Mouse (Mus musculus) forebrain, embryonic 16.5 days (tissue): ENCODE data around the gene Ptpn6. TPM values are rescaled to one million over a fixed set of nuclear protein-coding genes. Genes with fewer than 3 reads are reported as not detected.

Experiments used
- ATAC-seq: fragments of 200-750 bp; cut with Nextera tagmentation; 2 replicates; pipeline ENCODE4 v1.8.0; 2017; ENCODE audit warnings: mild to moderate bottlenecking, moderate library complexity
- H3K27ac ChIP-seq: fragments of 300-500 bp; sonication (generic); 2 replicates; pipeline ENCODE4 v1.5.1; 2014; ENCODE audit warnings: low read length, control low read depth
- H3K27me3 ChIP-seq: fragments of 300-500 bp; sonication (generic); replicated peaks from 2 replicates; pipeline ENCODE4 v1.6.1; 2014; ENCODE audit warnings: low read length; ENCODE audit not compliant: control insufficient read depth, insufficient read depth
- H3K36me3 ChIP-seq: fragments of 300-500 bp; sonication (generic); 2 replicates; pipeline ENCODE4 v1.6.1; 2014; ENCODE audit not compliant: control insufficient read depth, insufficient read depth
- H3K4me1 ChIP-seq: fragments of 300-500 bp; sonication (generic); replicated peaks from 2 replicates; pipeline ENCODE4 v1.6.1; 2014; ENCODE audit warnings: low read length; ENCODE audit not compliant: control insufficient read depth, insufficient read depth
- H3K4me2 ChIP-seq: fragments of 300-500 bp; sonication (generic); 2 replicates; pipeline ENCODE4 v1.6.1; 2014; ENCODE audit warnings: mild to moderate bottlenecking, low read length, control low read depth
- H3K4me3 ChIP-seq: fragments of 300-500 bp; sonication (generic); replicated peaks from 2 replicates; pipeline ENCODE4 v1.5.1; 2014; ENCODE audit warnings: mild to moderate bottlenecking, low read length, control low read depth
- H3K9ac ChIP-seq: fragments of 300-500 bp; sonication (generic); replicated peaks from 2 replicates; pipeline ENCODE4 v1.6.1; 2014; ENCODE audit warnings: low read depth, low read length, control low read depth
- H3K9me3 ChIP-seq: fragments of 300-500 bp; sonication (generic); 2 replicates; pipeline ENCODE4 v1.6.1; 2016; ENCODE audit warnings: low read length; ENCODE audit not compliant: control insufficient read depth
- WGBS: fragments of 180-500 bp; shearing (Covaris S2); extraction: QIAGEN DNeasy Blood & Tissue Kit; methylation state at CpG from one replicate; pipeline ENCODE4 v1.1.7; 2014; 5-methylcytosine and 5-hydroxymethylcytosine counted together
- polyA plus RNA-seq: library from polyadenylated mRNA; unstranded; fragments of >200 nt; fragmentation: Nextera tagmentation; extraction: Ambion mirVana; gene quantifications from 2 replicates; pipeline ENCODE4 v1.2.1, GENCODE M21; 2015

The Ptpn6 gene
- polyA plus RNA-seq, 1 experiment from 2014 or later = 3.3 TPM

DNA sequence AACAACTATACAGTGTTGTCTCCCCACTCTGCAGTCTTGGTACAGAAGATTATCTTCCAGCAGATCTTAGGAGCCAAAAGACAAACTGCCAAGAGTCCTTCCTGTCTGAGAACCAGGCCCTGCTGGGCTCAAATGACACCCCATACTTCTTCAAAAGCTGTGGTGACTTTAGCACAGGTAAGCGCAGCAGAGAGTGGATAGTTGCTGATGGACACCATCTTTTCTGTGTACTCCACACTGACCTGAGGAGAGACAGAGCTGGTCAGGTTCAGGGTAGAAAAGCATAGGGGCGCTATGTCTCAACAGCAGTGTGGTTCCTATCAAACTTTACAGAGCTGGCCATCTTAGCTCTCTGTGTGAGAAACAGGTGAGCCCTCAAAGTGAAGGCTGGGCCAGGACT lies 34.1 kb downstream of the Ptpn6 start:
- Histone ChIP-seq H3K4me3 (no peak overlapping the region), H3K9me3 (no peaks in the 10 kb centered on the region), H3K27me3 (no peaks in the 10 kb centered on the region), H3K4me2 (no peak overlapping the region), H3K27ac (no peak overlapping the region), H3K36me3 (peaks cover 26% of the 10 kb centered on the region), H3K4me1 (peaks cover 1% of the 10 kb centered on the region; the same call in 1 of the 2 replicates), H3K9ac (no peak overlapping the region)
- 95% methylated on average over 2 of the region's 2 CpGs for WGBS
- no peak for ATAC-seq

DNA sequence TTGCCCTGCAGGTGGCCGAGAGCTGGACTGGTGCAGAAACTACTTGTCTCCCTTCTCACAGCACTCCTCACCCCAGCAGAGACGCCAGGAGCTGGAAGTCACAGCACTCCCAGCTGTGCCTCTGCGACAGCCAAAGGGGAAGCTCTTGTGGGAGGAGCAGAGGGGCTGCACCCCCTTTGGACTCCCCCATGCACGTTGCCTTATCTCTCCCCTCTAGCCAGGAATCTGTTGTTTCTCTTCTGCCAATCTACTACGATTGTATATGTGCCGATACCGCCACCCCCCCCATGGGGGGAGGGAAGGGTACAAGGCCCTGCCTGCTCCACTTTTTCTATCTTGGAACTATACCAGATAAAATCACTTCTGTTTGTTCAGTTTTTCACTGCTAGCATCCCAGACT lies 34.7 kb downstream of the Ptpn6 start:
- ATAC-seq = no peak
- Histone ChIP-seq H3K9me3 (no peaks in the 10 kb centered on the region), H3K4me2 (no peak overlapping the region), H3K27me3 (no peaks in the 10 kb centered on the region), H3K4me3 (no peak overlapping the region), H3K9ac (no peak overlapping the region), H3K36me3 (peaks cover 28% of the 10 kb centered on the region), H3K27ac (no peak overlapping the region), H3K4me1 (no peaks in the 10 kb centered on the region)
- WGBS = 74% methylated on average over 6 of the region's 7 CpGs

DNA sequence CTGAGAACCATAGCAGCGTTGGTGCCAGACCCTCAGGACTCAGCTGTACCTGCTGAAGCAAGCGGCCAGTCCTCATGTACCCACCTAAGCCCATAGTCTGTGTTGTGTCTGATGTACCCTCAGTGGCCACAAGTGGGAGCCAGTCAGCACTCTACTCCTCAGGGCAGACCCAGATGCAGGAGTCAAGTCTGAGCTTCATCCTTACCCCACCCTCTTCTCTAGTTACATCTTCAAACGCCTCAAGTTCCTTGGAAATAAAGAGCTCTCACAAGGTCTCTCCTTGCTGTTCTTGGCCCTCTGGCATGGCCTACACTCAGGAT lies 35.8 kb downstream of the Ptpn6 start:
- H3K27me3 ChIP-seq = no peaks in the 10 kb centered on the region
- no peak overlapping the region for H3K4me2 ChIP-seq
- no peaks in the 10 kb centered on the region for H3K4me1 ChIP-seq
- H3K4me3 ChIP-seq = no peak overlapping the region
- H3K27ac ChIP-seq = no peak overlapping the region
- H3K36me3 ChIP-seq = peaks cover 28% of the 10 kb centered on the region
- no peaks in the 10 kb centered on the region for H3K9me3 ChIP-seq
- ATAC-seq = peak; percentile 68
- 51% methylated on average over 3 of the region's 3 CpGs for WGBS
- H3K9ac ChIP-seq = no peak overlapping the region

DNA sequence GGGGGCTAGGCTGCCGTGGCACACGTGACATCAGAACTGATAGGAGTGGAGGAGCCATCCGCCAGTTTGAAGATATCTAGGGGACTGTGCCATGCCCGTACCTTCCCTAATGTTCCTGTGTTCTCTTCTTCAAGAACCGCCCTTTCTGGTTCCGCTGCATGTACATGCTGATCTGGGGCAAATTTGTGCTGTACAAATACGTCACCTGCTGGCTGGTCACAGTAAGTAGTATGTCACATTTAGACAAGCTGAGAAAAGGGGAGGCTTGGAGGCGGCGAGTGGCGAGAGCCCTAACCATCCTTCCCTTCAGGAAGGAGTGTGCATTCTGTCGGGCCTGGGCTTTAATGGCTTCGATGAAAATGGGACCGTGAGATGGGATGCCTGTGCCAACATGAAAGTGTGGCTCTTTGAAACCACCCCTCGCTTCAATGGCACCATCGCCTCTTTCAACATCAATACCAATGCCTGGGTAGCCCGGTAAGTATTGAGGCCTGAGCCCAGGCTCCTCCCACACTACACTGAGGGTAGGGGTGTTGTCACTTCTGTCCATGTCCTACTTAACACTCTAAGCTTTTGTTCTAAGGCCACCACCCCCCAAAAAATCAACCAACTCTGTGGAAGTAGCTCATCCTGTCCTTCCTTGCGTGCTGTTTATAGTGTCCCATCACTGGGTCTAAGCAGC lies 36.3 kb downstream of the Ptpn6 start:
- Histone ChIP-seq H3K4me3 (no peak overlapping the region), H3K27ac (no peak overlapping the region), H3K9me3 (no peaks in the 10 kb centered on the region), H3K4me2 (no peak overlapping the region), H3K36me3 (peaks cover 28% of the 10 kb centered on the region), H3K4me1 (no peaks in the 10 kb centered on the region), H3K27me3 (no peaks in the 10 kb centered on the region), H3K9ac (no peak overlapping the region)
- 92% methylated on average over 17 of the region's 17 CpGs for whole genome bisulfite sequencing
- no peak for ATAC-seq

DNA sequence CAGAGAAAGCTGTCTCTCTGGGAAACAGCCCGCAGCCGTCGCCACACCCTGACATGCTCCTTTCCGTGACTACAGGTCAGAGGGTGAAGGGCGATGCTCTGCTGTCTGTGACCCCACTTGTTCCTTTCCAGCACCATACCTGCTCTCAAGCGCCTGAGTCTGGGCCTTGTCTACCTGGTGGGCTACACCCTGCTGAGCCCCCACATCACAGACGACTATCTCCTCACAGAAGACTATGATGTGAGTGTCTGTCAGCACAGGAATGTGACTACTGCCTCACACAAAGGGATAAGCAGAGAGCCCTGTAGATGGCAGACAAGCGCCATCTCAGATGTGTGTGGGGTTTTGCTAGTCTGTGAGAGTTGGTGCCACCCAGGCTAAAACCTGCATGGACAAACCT lies 37.2 kb downstream of the Ptpn6 start:
- H3K9me3 ChIP-seq = no peaks in the 10 kb centered on the region
- H3K36me3 ChIP-seq = peaks cover 28% of the 10 kb centered on the region
- no peak overlapping the region for H3K4me3 ChIP-seq
- H3K9ac ChIP-seq = no peak overlapping the region
- H3K4me2 ChIP-seq = no peak overlapping the region
- no peaks in the 10 kb centered on the region for H3K27me3 ChIP-seq
- no peak overlapping the region for H3K27ac ChIP-seq
- WGBS = 79% methylated on average over 8 of the region's 8 CpGs
- peak; percentile 22 for ATAC-seq
- no peaks in the 10 kb centered on the region for H3K4me1 ChIP-seq

DNA sequence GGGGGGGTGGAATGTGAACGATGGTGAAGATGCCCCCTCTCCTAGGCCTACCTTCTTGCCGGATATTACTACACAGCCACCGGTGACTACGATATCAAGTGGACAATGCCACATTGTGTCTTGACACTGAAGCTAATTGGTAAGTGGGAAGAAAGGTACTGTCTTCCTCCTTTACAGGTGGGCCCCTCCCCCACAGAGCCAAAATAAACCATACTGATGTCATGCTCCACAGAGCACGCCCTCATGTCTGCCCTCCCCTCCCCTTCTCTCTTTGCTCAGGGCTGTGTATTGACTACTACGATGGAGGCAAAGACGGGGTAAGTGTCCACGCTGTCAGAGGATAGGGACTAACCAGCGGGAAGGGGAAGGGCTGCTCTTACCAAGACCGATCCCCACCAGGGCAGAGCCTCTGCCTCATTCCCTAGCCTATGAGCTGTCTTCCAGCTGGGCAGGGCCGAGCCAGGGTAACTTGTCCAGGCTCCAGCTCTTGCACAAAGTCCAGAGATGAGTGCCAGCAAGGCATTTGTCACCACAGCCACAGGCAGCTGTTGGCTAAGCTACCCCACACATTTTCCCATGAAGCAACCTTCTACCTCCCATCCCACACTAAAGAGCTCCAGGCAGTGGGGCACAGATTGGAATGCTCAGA lies 38.4 kb downstream of the Ptpn6 start:
- 0 out of 2 replicates have a peak, but pooled peaks have one; percentile 9 for ATAC-seq
- H3K27me3 ChIP-seq = no peaks in the 10 kb centered on the region
- H3K27ac ChIP-seq = no peak overlapping the region
- H3K4me2 ChIP-seq = no peak overlapping the region
- 85% methylated on average over 11 of the region's 11 CpGs for WGBS
- no peaks in the 10 kb centered on the region for H3K4me1 ChIP-seq
- H3K9ac ChIP-seq = no peak overlapping the region
- no peaks in the 10 kb centered on the region for H3K9me3 ChIP-seq
- H3K36me3 ChIP-seq = peaks cover 26% of the 10 kb centered on the region
- H3K4me3 ChIP-seq = no peak overlapping the region

DNA sequence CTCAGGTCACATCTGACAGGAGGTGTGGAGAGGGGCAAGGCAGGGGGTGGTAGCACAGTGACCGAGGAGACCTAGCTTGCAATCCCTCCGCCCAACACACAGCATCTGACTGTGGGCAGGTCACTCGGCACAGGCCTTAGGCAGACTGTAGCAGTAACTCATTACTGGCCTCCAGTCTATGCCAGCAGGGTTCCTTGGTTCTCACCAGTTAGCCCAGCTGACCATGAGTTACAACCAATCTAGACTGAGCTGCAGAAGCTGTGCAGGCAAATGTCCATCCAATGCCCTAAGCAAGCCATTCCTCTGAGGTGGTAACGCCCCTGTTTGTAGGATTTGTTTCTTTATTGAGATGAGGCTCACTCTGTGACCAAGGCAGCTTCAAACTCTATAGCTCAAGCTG lies 39.1 kb downstream of the Ptpn6 start:
- H3K36me3 ChIP-seq = peaks cover 19% of the 10 kb centered on the region
- ATAC-seq = no peak
- 93% methylated on average over 4 of the region's 4 CpGs for WGBS

DNA sequence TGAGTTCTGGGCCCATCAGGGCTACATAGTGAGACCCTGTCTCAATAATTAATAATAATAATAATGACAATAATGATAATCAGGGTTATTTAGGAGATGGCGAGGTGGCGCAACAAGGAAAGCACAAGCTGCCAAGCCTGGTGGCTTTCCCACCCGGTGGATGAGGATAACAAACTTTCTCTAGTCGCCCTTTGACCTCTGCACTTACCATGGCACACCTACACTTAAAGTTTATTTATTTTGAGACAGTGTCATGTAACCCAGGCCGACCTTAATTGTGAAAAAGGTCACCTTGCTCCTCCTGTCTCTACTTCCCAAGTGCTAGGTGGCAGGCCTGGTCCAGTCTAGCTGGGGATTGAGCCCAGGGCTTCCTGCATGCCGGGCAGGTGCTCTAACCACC lies 39.8 kb downstream of the Ptpn6 start:
- H3K27ac ChIP-seq = no peak overlapping the region
- H3K36me3 ChIP-seq = peaks cover 13% of the 10 kb centered on the region; the same call in 1 of the 2 replicates

More for the DNA sequence above, 39.1 kb downstream of the Ptpn6 start:
- no peak overlapping the region for H3K27ac ChIP-seq
- H3K4me2 ChIP-seq = no peak overlapping the region
- H3K27me3 ChIP-seq = no peaks in the 10 kb centered on the region
- no peak overlapping the region for H3K9ac ChIP-seq
- H3K4me1 ChIP-seq = peaks cover 3% of the 10 kb centered on the region
- H3K4me3 ChIP-seq = no peak overlapping the region
- no peaks in the 10 kb centered on the region for H3K9me3 ChIP-seq

DNA sequence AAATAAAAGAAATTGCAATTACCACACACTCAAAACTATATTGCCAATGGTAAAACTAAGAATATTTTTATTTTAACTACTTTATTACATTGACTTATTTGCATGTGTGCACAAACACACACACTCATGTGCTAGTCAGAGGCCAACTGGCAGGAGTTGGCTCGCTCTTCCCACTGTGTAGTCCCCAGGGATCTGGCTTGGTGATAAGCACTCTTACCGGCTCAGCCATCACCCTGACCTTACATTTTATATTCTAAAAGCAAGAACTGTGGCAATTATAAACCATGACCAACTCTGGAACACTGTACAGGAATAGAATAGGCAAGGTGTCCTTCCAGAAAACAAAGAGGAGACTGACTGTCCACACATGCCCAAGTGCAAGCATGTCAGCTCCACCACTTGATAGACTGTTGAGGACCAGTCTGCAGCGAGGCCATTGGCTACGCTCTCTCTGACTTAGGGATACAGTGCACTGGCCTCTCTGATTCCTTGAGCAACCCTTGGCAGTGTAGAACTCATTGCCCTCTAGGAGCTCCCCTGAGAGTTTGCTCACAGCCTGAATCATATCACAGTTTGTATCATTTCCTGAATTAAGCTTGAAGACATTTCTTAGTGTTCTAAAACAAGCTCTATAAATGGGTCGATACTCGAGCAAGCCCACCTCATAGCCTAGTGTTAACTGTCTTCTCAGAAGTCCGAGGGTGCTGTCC lies 41.9 kb downstream of the Ptpn6 start:
- no peaks in the 10 kb centered on the region for H3K27me3 ChIP-seq
- no peak for ATAC-seq
- H3K4me3 ChIP-seq = no peak overlapping the region
- H3K9me3 ChIP-seq = no peaks in the 10 kb centered on the region
- WGBS = 95% methylated on average over 7 of the region's 7 CpGs
- H3K36me3 ChIP-seq = peaks cover 2% of the 10 kb centered on the region; the same call in 1 of the 2 replicates
- H3K4me1 ChIP-seq = peaks cover 9% of the 10 kb centered on the region
- no peak overlapping the region for H3K4me2 ChIP-seq
- H3K27ac ChIP-seq = no peak overlapping the region
- H3K9ac ChIP-seq = no peak overlapping the region

More for the DNA sequence above, 39.8 kb downstream of the Ptpn6 start:
- peaks cover 9% of the 10 kb centered on the region for H3K4me1 ChIP-seq
- H3K9ac ChIP-seq = no peak overlapping the region
- H3K27me3 ChIP-seq = no peaks in the 10 kb centered on the region
- H3K4me2 ChIP-seq = no peak overlapping the region
- H3K9me3 ChIP-seq = no peaks in the 10 kb centered on the region
- no peak for ATAC-seq
- 92% methylated on average over 6 of the region's 6 CpGs for WGBS
- no peak overlapping the region for H3K4me3 ChIP-seq
